Mouse (Mus musculus): ENCODE results near the gene Clec2l. TPM values are rescaled to one million over a fixed set of nuclear protein-coding genes. Genes with fewer than 3 reads are reported as not detected.

The Clec2l gene
- total and polyA plus RNA-seq, 3 experiments = 6.0 to 10.4 TPM; not detected in 1

DNA sequence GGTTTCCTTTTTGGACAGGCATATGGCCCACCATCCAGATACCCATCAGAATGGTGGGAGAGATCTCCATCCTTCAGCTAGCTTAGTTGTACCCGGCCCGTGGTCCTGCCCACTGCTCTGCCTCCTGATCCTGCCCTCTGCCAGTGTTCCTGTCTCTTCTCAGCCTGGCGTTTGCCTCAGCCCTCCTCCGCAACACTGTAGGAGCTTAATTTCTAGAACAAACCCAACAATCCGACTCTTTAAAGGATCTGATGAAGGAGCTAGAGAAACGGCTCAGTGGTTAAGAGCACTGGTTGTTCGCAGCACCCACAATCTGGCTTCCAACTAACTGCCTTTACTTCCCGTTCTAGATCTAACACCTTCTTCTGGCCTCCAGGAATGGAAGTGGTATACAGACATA lies 28.4 kb upstream of the Clec2l start:
- Histone ChIP-seq H3K9ac (ENCODE audit: control insufficient read depth, low read depth, low read length, poor library complexity, severe bottlenecking) (no peak overlapping the region), H3K27ac (ENCODE audit: control insufficient read depth, low read depth, low read length) (no peak overlapping the region), H3K36me3 (ENCODE audit: control insufficient read depth in 1 of 2, insufficient read depth in 2 of 2, low read length in 2 of 2) (peaks cover 0 to 6% of the 10 kb centered on the region in 2 experiments; a peak in 2 of 4 replicates), H3K79me2 (ENCODE audit: control insufficient read depth, insufficient read depth, low read length, poor library complexity) (peaks cover 2% of the 10 kb centered on the region; the same call in 1 of the 2 replicates), H3K27me3 (ENCODE audit: control insufficient read depth in 1 of 2, insufficient read depth in 2 of 2, low read length in 2 of 2) (no peaks in the 10 kb centered on the region; a peak in 1 of 4 replicates), H3K9me3 (replicated peaks; ENCODE audit: insufficient read depth, low read length) (no peaks in the 10 kb centered on the region), H3K4me1 (ENCODE audit: control insufficient read depth in 1 of 2, insufficient read depth in 2 of 2, low read length in 2 of 2) (peaks cover 0 to 16% of the 10 kb centered on the region in 2 experiments; a peak in 2 of 4 replicates), H3K4me3 (ENCODE audit: control insufficient read depth in 1 of 2, insufficient read depth in 1 of 2, low read depth in 2 of 2, low read length in 2 of 2) (no peak overlapping the region)
- no peak for TF ChIP-seq GATA1 (IDR thresholded peaks at IDR 0.05; ENCODE audit: low read depth, low read length)
- no peak for TF ChIP-seq CHD1 (IDR thresholded peaks at IDR 0.05; ENCODE audit: low read depth, low read length)
- no peak for TF ChIP-seq SMC3 (IDR thresholded peaks at IDR 0.05; ENCODE audit: low read depth, low read length)
- TF ChIP-seq MAZ (IDR thresholded peaks at IDR 0.05; ENCODE audit: low read depth, low read length) = no peak
- TF ChIP-seq E2F4 (IDR thresholded peaks at IDR 0.05; ENCODE audit: borderline replicate concordance, low read depth, low read length) = no peak
- no peak for TF ChIP-seq JUND (IDR thresholded peaks at IDR 0.05; ENCODE audit: low read depth, low read length)
- no peak for TF ChIP-seq POLR2AphosphoS2 (IDR thresholded peaks at IDR 0.05; ENCODE audit: low read length)
- no peak for TF ChIP-seq ZKSCAN1 (IDR thresholded peaks at IDR 0.05; ENCODE audit: low read depth, low read length)
- TF ChIP-seq RAD21 (IDR thresholded peaks at IDR 0.05; ENCODE audit: low read depth, low read length) = no peak
- no peak for TF ChIP-seq ZMIZ1 (IDR thresholded peaks at IDR 0.05; ENCODE audit: low read depth, low read length)
- TF ChIP-seq SIN3A (IDR thresholded peaks at IDR 0.05; ENCODE audit: low read length) = no peak
- TF ChIP-seq UBTF (IDR thresholded peaks at IDR 0.05; ENCODE audit: borderline replicate concordance, insufficient read depth, low read depth, low read length) = no peak
- no peak for TF ChIP-seq ELF1 (IDR thresholded peaks at IDR 0.05; ENCODE audit: low read depth, low read length)
- no peak for TF ChIP-seq MEF2A (IDR thresholded peaks at IDR 0.05; ENCODE audit: extremely low read depth, insufficient replicate concordance, low read depth, low read length, poor library complexity, severe bottlenecking)
- no peak for DNase-seq (ENCODE audit: low read depth, low spot score)

DNA sequence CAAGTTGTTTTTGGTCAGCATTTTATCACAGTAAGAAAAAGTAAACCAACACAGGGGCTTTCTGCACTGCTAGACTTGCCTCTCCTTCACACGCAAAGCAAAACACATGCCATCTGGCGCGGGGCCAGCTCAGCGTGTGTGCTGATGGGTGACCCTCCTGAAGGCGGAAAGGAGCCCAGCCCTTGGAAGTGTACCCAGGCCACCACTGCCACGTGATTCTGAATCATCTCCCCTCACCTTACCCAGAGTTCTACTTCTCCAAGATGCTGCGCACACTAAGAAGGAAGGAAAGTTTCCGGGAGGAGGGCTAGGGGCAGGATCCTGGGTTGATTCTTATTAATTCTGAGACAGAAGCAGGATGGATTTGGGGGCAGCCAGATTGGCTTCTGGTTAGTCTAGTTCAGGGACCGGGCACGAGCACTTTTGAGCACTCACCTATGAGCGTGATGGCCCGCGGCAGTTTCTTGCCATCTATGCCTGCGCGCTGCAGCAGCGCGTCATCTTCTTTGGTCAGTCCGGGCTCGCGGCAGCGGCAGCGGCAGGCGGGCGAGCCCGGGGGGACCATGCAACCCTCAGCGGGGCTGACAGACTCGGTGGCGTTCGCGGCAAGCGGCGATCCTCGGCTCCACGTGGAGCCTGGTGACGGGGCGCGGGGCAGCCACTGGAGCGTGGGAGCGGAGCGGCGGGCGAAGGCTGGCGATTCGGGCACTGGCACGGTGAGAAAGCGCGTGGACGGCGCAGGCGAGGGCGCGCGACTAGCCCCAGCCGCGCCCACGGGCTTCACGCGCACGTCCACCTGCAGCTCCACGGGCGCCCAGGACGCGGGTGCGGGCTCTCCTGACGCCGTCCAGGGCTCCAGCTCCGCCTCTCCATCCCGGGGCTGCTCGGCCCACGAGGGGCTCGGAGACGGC lies 26.7 kb upstream of the Clec2l start:
- Histone ChIP-seq H3K36me3 (ENCODE audit: control insufficient read depth in 1 of 2, insufficient read depth in 2 of 2, low read length in 2 of 2) (peaks cover 0 to 9% of the 10 kb centered on the region in 2 experiments; a peak in 2 of 4 replicates), H3K4me3 (ENCODE audit: control insufficient read depth in 1 of 2, insufficient read depth in 1 of 2, low read depth in 2 of 2, low read length in 2 of 2) (peak overlapping the region; percentile 66 to 71), H3K9me3 (replicated peaks; ENCODE audit: insufficient read depth, low read length) (no peaks in the 10 kb centered on the region), H3K79me2 (ENCODE audit: control insufficient read depth, insufficient read depth, low read length, poor library complexity) (peaks cover 2% of the 10 kb centered on the region; the same call in 1 of the 2 replicates), H3K9ac (ENCODE audit: control insufficient read depth, low read depth, low read length, poor library complexity, severe bottlenecking) (peak overlapping the region; percentile 66), H3K27ac (ENCODE audit: control insufficient read depth, low read depth, low read length) (no peak overlapping the region), H3K4me1 (ENCODE audit: control insufficient read depth in 1 of 2, insufficient read depth in 2 of 2, low read length in 2 of 2) (peaks cover 4 to 19% of the 10 kb centered on the region in 2 experiments; a peak in 3 of 4 replicates), H3K27me3 (ENCODE audit: control insufficient read depth in 1 of 2, insufficient read depth in 2 of 2, low read length in 2 of 2) (no peaks in the 10 kb centered on the region; a peak in 1 of 4 replicates)
- DNase-seq (ENCODE audit: low read depth, low spot score) = peak; percentile 59
- TF ChIP-seq RCOR1 (IDR thresholded peaks at IDR 0.05; ENCODE audit: low read depth, low read length) = no peak; the same call in 1 of the 2 replicates
- TF ChIP-seq ZKSCAN1 (IDR thresholded peaks at IDR 0.05; ENCODE audit: low read depth, low read length) = no peak
- no peak for TF ChIP-seq SMC3 (IDR thresholded peaks at IDR 0.05; ENCODE audit: low read depth, low read length)
- TF ChIP-seq MAFK (IDR thresholded peaks at IDR 0.05; ENCODE audit: borderline replicate concordance, low read depth, low read length) = no peak
- TF ChIP-seq CTCF (IDR thresholded peaks at IDR 0.05 in 2 of 3, conservative IDR thresholded peaks at IDR 0.05 in 1 of 3; ENCODE audit: control insufficient read depth in 1 of 3, insufficient read depth in 1 of 3, low read depth in 2 of 3, low read length in 3 of 3, poor library complexity in 1 of 3, severe bottlenecking in 1 of 3) = no peak
- no peak for TF ChIP-seq ZNF384 (IDR thresholded peaks at IDR 0.05; ENCODE audit: low read depth, low read length)
- TF ChIP-seq RAD21 (IDR thresholded peaks at IDR 0.05; ENCODE audit: low read depth, low read length) = no peak
- TF ChIP-seq USF1 (IDR thresholded peaks at IDR 0.05; ENCODE audit: low read depth, low read length) = peak; percentile 39
- no peak for TF ChIP-seq ELF1 (IDR thresholded peaks at IDR 0.05; ENCODE audit: low read depth, low read length)
- TF ChIP-seq E2F4 (IDR thresholded peaks at IDR 0.05; ENCODE audit: borderline replicate concordance, low read depth, low read length) = no peak
- no peak for TF ChIP-seq CHD1 (IDR thresholded peaks at IDR 0.05; ENCODE audit: low read depth, low read length)
- TF ChIP-seq TAL1 (IDR thresholded peaks at IDR 0.05; ENCODE audit: low read length) = no peak
- TF ChIP-seq ZMIZ1 (IDR thresholded peaks at IDR 0.05; ENCODE audit: low read depth, low read length) = no peak
- TF ChIP-seq MYC (IDR thresholded peaks at IDR 0.05; ENCODE audit: low read depth, low read length) = no peak
- no peak for TF ChIP-seq POLR2AphosphoS5 (IDR thresholded peaks at IDR 0.05; ENCODE audit: borderline replicate concordance, low read depth, low read length)
- no peak for TF ChIP-seq USF2 (IDR thresholded peaks at IDR 0.05; ENCODE audit: borderline replicate concordance in 1 of 2, insufficient read depth in 1 of 2, low read depth in 1 of 2, low read length in 2 of 2)
- TF ChIP-seq MXI1 (IDR thresholded peaks at IDR 0.05; ENCODE audit: low read depth, low read length) = peak; percentile 48; the same call in 1 of the 2 replicates
- no peak for TF ChIP-seq GATA1 (IDR thresholded peaks at IDR 0.05; ENCODE audit: low read depth, low read length)
- no peak for TF ChIP-seq MEF2A (IDR thresholded peaks at IDR 0.05; ENCODE audit: extremely low read depth, insufficient replicate concordance, low read depth, low read length, poor library complexity, severe bottlenecking)
- TF ChIP-seq POLR2A (IDR thresholded peaks at IDR 0.05; ENCODE audit: control insufficient read depth in 1 of 2, insufficient read depth in 1 of 2, low read depth in 1 of 2, low read length in 2 of 2, poor library complexity in 1 of 2) = 0 out of 4 replicates have a peak, but pooled peaks of 1 of the 2 experiments have one; percentile 13
- TF ChIP-seq JUND (IDR thresholded peaks at IDR 0.05; ENCODE audit: low read depth, low read length) = no peak
- TF ChIP-seq SIN3A (IDR thresholded peaks at IDR 0.05; ENCODE audit: low read length) = no peak
- 0 out of 2 replicates have a peak, but pooled peaks have one; percentile 27 for TF ChIP-seq UBTF (IDR thresholded peaks at IDR 0.05; ENCODE audit: borderline replicate concordance, insufficient read depth, low read depth, low read length)

Data from MEL (cell line).